Mouse (Mus musculus) kidney, adult 11 months (tissue): ENCODE results near the gene Ahdc1.

Source experiments
- DNase-seq: peaks from one replicate; pipeline ENCODE4 v3.0.0; 2022

Gene Ahdc1

GRCm38 (mm10) chr4:133011028-133011820 is at the start of gene Ahdc1:
Gene Ahdc1, plus strand, starts transcription at chr4:133011260.
- DNase-seq: peak; percentile 91

GRCm38 (mm10) chr4:132961866-132962265 is 49.2 kb upstream of the Ahdc1 start:
- no peak for DNase-seq

GRCm38 (mm10) chr4:132962628-132963027 is 48.4 kb upstream of the Ahdc1 start:
- DNase-seq: no peak

- no peak for DNase-seq
Observed at GRCm38 (mm10) chr4:132963436-132963835, 47.6 kb upstream of the Ahdc1 start.

- DNase-seq: no peak
Observed at GRCm38 (mm10) chr4:132964064-132964463, 47.0 kb upstream of the Ahdc1 start.

- DNase-seq: no peak
Observed at GRCm38 (mm10) chr4:132964473-132964872, 46.6 kb upstream of the Ahdc1 start.

GRCm38 (mm10) chr4:132968105-132968938 is 42.7 kb upstream of the Ahdc1 start:
- no peak for DNase-seq

GRCm38 (mm10) chr4:132971601-132972000 is 39.5 kb upstream of the Ahdc1 start:
- no peak for DNase-seq

GRCm38 (mm10) chr4:132972101-132972500 is 39.0 kb upstream of the Ahdc1 start:
- DNase-seq: no peak

- DNase-seq: no peak
Observed at GRCm38 (mm10) chr4:132972556-132972955, 38.5 kb upstream of the Ahdc1 start.

GRCm38 (mm10) chr4:132973186-132973585 is 37.9 kb upstream of the Ahdc1 start:
- no peak for DNase-seq

- no peak for DNase-seq
Observed at GRCm38 (mm10) chr4:132973814-132974398, 37.2 kb upstream of the Ahdc1 start, which contains the start of gene Fgr. Gene Fgr, plus strand, starts transcription at chr4:132974095.

- DNase-seq: peak; percentile 91
Observed at GRCm38 (mm10) chr4:132974904-132975303, 36.2 kb upstream of the Ahdc1 start.

GRCm38 (mm10) chr4:132975791-132976190 is 35.3 kb upstream of the Ahdc1 start:
- DNase-seq: no peak

GRCm38 (mm10) chr4:132976729-132977128 is 34.3 kb upstream of the Ahdc1 start:
- DNase-seq: no peak

- DNase-seq: no peak
Observed at GRCm38 (mm10) chr4:132977597-132977996, 33.5 kb upstream of the Ahdc1 start.

GRCm38 (mm10) chr4:132979186-132979585 is 31.9 kb upstream of the Ahdc1 start:
- DNase-seq: peak; percentile 68

GRCm38 (mm10) chr4:132981621-132982020 is 29.4 kb upstream of the Ahdc1 start:
- no peak for DNase-seq

GRCm38 (mm10) chr4:132982999-132983398 is 28.1 kb upstream of the Ahdc1 start:
- no peak for DNase-seq

GRCm38 (mm10) chr4:132983664-132984512 is 27.2 kb upstream of the Ahdc1 start:
- DNase-seq: no peak

GRCm38 (mm10) chr4:132988581-132989355 is 22.3 kb upstream of the Ahdc1 start:
- no peak for DNase-seq

- no peak for DNase-seq
Observed at GRCm38 (mm10) chr4:132993553-132993952, 17.5 kb upstream of the Ahdc1 start.
